1 mouse cellular context compared by ENCODE assay signal in the genomic region with DNA sequence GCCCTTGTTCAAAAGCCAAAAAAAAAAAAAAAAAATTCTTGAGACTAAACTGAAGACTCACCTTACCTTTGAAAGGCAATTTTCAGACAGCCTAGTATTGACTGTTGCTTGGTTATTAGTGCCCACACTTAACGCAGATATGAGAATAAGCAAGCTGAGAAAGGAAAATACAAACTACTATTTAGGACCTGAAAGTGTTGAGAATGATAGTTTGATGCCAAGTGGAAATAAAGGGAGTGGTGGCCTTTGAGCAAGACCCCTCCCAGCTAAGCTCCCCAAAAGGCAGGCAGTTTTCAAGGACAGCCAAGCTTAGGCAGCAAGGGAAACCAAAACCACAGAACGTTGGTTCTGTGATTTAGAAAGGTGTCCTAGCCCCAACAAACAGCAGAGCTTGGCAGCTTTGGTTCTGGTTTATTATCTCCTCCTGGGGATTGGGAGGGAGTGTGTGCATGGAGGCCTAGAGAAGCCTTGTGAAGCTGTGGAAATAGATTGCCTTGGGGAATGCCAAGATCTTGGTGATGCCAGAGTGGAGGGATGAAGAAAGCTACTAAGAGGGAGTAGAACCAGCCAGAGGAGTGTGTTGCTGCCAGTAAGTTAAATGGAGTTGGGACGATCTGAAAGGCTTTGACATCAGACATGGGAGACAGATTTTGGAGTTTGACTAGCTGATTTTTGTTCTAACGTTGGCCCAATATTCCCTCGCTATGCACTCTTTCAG.
TF ChIP-seq lines count a peak whose summit lies in the region.

No protein-coding gene starts in this region.

TF ChIP-seq in myocyte, 11 proteins besides CTCF, POLR2A, EP300 and RAD21:
- TF ChIP-seq USF1 (IDR thresholded peaks at IDR 0.05; ENCODE audit: low read depth) (no peak), POLR2AphosphoS2 (IDR thresholded peaks at IDR 0.05; ENCODE audit: insufficient read length, low read depth) (peak; percentile 87)
